Mouse (Mus musculus) erythroblast, embryonic 14.5 days (primary cell): ENCODE data around the gene Nrarp.

Experiments used
- GATA1 ChIP-seq: IDR thresholded peaks from 2 replicates; pipeline ENCODE4 v1.6.1; 2012; ENCODE audit warnings: low read length, inconsistent platforms, mixed read lengths
- TAL1 ChIP-seq: IDR thresholded peaks from 3 replicates; pipeline ENCODE4 v1.6.1; 2012; ENCODE audit warnings: low read length, inconsistent platforms, mixed read lengths

DNA sequence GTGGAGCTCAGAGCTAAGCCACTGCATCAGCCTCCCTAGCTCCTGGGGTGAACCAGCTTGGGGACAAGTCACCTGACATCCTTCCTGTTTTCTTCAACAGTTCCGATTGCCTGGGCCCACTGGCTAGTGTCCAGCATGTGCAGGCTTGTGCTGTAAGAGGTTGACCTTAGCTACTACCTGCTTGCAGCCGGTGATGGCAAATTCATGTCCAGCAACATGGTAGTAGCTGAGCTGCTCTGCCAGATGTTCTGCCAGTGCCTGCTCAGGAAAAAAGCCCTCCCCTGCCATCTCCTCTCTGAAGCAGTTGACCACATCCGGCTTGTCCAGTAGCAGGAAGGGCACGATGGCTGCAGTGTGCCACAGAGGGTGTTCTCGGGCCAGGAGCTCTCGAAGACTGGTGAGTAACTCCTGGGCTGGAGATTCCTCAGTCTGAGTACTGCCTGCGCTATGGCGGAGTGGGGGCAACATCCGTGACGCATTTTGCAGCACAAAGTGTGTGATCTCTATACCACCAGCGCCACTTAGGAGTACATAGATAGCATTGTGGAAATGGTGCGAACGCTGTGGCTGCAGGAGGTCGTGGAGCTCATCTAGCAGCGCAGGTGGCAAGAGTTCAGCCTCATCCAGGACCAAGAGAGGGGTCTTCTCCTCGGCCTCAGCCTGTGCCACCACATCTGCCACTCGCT is 14.1 kb downstream of the Nrarp start:
- TF ChIP-seq TAL1 (no peak), GATA1 (no peak)
